Mouse (Mus musculus) large intestine, adult 2 months (tissue): Measurements from ENCODE around the gene Actr2. TPM values are rescaled to one million over a fixed set of nuclear protein-coding genes. Genes with fewer than 3 reads are reported as not detected.
"Not testable (repeated sequence)": the region's sequence is repeated elsewhere in the genome, so short reads cannot be mapped to it uniquely, and the experiment has no call there.

ENCODE experiments used
- DNase-seq: peaks from one replicate; pipeline ENCODE4 v3.0.0-alpha.2; 2012; ENCODE audit warnings: low read depth, low spot score
- WGBS: fragments of 180-500 bp; shearing (Covaris S2); methylation state at CpG from one replicate; pipeline ENCODE4 v1.1.7; 2018; 5-methylcytosine and 5-hydroxymethylcytosine counted together
- polyA plus RNA-seq: library from polyadenylated mRNA; depleted of rRNA; stranded (reverse); fragments of >200 nt; gene quantifications from 2 replicates; pipeline ENCODE4 v1.2.3, GENCODE M21; 2012

The Actr2 gene
- polyA plus RNA-seq, 1 experiment, result 32.5 TPM

- WGBS, result 88% methylated on average over 3 of the region's 3 CpGs
- no peak for DNase-seq
These were observed 53.0 kb downstream of the Actr2 start for GRCm38 (mm10) chr11:20059736-20060135.

DNA sequence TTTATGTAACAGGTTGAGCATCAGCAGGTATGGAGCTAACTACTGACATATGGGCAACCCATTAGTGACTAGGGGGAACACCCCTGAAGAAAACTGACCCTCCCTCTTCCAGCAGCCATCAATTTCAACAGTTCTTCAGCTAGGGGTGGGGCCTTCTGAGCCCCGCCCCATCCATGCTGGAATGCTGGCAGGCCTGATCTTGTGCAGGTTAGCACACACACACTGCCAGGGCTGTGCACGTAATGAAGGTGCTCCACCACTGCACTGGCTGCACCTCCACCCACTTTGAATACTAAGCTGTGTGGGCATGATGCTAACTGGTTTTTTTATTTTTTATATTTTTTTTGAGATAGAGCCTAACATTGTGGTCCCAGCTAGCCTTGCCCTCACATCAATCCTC lies 55.3 kb downstream of the Actr2 start:
- 82% methylated on average over 2 of the region's 2 CpGs for WGBS
- no peak for DNase-seq

DNA sequence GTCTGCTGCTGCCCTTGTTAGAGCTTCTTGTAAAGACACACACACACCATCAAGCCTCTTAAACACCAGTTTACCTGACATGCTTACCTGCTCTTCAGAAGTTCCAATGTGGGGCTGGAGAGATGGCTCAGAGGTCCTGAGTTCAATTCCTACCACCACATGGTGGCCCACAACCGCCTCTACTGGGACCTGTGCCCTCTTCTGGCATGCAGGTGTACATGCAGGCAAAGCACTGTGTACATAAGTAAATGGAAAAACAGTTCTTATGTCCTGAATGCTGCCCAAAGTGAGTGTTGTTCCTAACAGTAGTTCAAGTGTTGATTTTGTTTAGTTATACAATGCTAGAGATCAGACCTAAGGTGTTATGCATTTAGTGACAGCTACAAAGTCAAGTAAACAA lies 56.5 kb downstream of the Actr2 start:
- no peak for DNase-seq
- 90% methylated on average over 1 of the region's 1 CpGs for WGBS

- 71% methylated on average over 5 of the region's 5 CpGs for WGBS
- DNase-seq, result no peak
These were observed 58.1 kb downstream of the Actr2 start for GRCm38 (mm10) chr11:20054617-20055016.

DNA sequence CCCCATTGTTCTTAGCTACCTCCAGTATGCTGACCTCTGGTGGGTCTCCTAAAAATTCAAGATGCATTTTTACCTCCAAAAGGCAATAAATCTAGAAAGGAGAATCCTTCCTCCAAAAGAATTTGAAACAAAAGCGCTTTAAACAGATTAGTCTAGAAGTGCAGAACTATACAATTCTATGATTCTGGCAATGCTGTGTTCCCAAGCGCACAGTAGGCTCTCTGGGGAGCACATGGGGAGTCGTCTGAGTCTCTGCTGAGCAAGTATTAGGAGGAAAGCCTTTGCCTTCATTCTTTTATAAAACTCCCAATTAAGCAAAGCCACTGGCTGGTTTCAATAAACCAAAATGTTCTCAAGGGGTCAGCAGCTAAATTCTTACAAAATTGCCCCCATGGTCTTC lies 58.8 kb downstream of the Actr2 start:
- DNase-seq, result no peak
- 78% methylated on average over 3 of the region's 3 CpGs for WGBS

DNA sequence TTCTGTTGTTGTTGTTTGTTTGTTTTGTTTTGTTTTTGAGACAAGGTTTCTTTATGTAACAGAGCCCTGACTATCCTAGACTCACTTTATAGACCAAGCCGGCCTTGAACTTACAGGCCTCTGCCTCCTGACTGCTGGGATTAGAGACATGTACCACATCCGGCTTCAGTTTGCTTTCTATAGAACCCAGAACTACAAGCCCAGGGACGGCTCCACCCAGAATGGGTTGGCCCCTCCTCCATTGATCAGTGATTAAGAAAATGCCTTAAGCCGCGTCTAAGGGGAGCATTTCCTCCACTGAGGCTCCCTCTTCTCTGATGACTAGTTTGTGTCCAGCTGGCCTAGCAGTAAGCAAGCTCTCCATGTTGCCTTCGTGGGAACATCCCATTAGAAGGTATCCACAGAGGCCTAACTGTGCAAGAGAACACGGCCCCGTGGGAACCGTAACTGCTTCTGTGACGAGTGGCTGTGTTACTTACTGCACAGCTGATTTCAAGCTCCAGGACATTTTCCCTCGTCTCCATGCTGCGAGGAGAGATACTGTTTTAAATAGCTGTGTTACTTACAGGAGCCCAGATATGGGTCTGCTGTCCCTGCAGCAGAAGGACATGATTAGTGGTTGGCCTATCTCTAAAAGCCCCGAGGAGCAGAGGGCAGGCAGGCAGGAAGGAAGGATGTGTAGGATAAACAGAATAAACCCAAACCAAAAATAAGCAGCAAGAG lies 59.7 kb downstream of the Actr2 start:
- 69% methylated on average over 13 of the region's 13 CpGs for WGBS
- no peak for DNase-seq

GRCm38 (mm10) chr11:20045586-20045985 lies 67.1 kb downstream of the Actr2 start:
- no peak for DNase-seq
- whole genome bisulfite sequencing, result 87% methylated on average over 3 of the region's 3 CpGs

DNA sequence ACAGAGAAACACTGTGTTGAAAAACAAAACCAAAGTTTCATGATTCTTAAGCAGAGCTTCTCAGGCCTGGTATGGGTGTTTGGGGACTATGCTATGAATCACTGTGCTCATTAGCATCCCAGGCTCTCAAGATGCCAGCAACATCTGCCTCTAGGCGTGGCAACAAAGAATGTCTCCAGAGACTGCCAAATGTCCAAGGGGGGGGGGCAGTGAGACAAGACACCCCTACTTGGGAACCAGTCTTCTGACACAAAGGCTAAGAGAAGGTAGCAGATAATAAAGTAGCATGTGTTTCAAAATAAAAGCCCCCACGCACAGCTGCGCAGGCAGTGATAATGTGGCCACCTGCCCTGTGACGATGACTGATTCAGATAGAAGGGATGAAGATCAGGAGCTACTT lies 69.5 kb downstream of the Actr2 start:
- no peak for DNase-seq
- 85% methylated on average over 4 of the region's 4 CpGs for WGBS

DNA sequence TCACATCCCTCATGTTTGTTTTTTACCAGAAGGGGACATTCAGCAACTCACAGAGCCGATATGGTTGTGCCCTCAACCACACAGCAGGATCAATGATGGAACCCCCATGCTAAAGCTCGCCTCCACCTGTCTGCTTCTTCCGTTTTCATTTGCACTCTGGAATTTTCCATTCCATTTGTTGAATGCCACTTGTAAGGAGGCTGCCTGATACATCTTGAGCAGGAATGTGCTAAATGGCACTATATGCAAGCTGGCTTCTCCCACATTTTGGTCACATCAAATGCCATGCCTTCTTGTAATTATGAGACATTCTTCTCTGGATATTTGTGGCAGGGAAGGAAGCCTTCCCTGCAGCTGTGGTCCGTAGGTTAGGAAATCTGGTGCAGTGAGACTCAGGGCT lies 70.6 kb downstream of the Actr2 start:
- WGBS, result 78% methylated on average over 4 of the region's 4 CpGs
- DNase-seq, result no peak

DNA sequence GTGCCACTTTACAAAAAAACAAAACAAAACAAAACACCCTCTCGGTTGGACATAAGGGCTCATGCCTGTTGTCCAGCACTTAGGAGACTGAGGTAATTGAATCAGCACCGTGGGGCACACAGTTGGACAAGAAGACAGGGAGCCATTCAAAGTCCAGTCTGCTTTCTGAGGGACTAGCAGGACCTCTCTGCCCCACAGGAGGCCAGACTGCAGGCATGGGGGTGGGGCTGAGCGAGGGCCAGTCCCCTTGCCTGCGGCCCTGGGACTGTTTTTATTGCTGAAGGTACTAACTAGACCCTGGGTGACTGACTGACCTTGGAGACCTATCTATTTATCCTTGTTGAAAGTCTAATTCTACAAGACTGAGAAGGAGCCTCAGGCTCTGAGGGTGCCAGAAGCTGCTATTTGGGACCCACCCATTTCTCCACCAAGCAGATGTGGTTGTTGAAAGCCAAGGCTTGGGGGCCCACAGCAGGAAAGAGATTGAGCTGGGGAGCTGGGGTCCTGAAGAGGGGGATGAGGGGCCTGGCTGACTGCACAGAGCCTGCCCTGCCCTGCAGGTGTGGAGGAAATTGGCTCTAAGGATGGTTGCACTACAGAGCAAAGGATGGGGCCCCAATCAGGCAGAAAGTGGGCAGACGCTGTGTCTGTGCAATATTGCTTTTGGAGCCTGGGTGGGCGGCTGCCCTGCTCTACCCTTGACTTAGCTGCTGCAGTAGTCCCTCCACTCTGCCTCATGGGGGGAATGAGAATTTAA lies 71.4 kb downstream of the Actr2 start:
- WGBS, result 42% methylated on average over 6 of the region's 6 CpGs
- DNase-seq, result no peak

DNA sequence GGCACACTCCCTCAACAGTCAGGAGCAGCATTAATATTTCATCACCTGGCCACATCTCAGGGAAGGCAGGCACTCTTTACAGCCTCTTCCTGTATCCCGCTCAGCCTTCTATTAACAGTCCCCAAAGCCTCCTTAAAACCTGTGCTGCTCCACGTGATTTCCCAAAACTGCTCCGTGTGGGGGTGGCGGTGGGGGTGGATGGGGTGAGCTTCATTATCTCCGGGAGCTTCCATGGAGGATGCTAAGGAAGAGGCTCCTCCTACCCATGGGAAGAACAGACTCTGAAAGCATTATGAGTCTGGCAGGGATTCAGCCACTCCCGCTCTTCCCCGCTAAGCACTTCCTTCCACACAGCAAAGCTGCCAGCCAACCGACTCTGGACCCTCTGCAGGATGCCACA lies 74.0 kb downstream of the Actr2 start:
- 29% methylated on average over 8 of the region's 8 CpGs for WGBS

GRCm38 (mm10) chr11:20037739-20038138 lies 75.0 kb downstream of the Actr2 start:
- 84% methylated on average over 4 of the region's 4 CpGs for WGBS
- no peak for DNase-seq

More for the DNA sequence above, 74.0 kb downstream of the Actr2 start:
- DNase-seq, result no peak

GRCm38 (mm10) chr11:20035972-20036371 lies 76.7 kb downstream of the Actr2 start:
- WGBS, result 89% methylated on average over 7 of the region's 7 CpGs
- DNase-seq, result no peak

DNA sequence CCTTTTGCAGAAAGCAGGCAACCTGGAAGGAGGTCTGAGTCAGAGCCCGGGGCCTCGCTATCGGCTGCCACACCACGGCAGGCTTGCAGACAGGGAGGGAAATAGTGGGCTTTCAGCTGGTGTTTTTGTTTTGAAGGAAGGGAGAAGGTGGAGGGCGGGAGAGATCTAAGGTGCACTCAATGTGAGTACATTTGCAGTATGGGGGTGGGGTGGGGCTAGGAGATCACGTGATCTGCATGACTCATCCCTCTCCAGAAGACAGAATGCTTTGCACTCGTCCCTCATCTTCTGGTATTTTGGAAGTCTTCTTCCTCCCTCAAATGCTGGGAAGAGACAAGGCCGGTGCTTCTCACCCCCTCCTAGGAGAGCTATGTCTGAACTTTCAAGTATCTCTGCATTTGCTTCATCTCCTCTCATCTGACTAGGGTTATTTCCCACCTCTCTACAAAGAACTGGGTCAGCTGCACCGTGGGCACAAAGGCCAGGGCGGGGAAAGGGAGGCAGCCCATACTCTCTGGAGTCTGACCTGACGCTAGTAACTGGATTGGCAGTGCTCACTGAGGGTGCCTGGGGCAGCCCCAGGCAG lies 77.3 kb downstream of the Actr2 start:
- DNase-seq, result no peak

DNA sequence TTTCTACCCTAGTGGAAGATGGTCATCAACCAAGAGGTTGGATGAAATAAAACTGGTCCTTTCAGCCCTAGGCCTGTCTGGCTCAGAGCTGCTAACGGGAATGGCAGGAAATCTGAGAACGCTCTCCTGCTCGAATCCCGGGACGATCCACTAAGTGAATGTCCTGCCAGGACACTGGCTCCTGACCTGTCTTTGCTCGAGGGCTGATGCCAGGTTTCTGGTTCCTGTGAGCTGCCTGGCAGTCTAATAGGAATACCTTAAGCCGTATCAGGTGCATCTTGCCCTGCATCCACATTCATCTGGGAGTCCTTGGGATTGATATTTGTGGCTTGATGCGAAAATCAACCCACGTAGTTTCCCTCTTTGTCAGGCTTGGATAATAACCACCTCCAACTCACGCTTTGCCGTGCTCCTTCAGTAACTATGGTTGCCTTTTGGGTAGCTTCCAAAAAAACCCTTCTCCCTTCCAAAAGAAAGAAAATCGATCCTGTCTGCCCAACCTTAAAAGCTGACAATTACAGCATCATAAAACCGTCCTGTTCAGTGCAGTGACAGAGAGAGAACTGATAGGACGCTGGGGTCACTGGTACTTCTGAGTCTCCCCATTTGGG lies 78.3 kb downstream of the Actr2 start:
- WGBS, result 61% methylated on average over 14 of the region's 14 CpGs

More for the DNA sequence above, 77.3 kb downstream of the Actr2 start:
- WGBS, result 23% methylated on average over 11 of the region's 11 CpGs

GRCm38 (mm10) chr11:20033541-20034160 lies 79.1 kb downstream of the Actr2 start:
- DNase-seq, result no peak
- WGBS, result 78% methylated on average over 6 of the region's 6 CpGs

More for the DNA sequence above, 78.3 kb downstream of the Actr2 start:
- DNase-seq, result no peak

- 46% methylated on average over 8 of the region's 8 CpGs for whole genome bisulfite sequencing
- peak; percentile 35 for DNase-seq
These were observed 81.2 kb downstream of the Actr2 start for GRCm38 (mm10) chr11:20031536-20031935.

DNA sequence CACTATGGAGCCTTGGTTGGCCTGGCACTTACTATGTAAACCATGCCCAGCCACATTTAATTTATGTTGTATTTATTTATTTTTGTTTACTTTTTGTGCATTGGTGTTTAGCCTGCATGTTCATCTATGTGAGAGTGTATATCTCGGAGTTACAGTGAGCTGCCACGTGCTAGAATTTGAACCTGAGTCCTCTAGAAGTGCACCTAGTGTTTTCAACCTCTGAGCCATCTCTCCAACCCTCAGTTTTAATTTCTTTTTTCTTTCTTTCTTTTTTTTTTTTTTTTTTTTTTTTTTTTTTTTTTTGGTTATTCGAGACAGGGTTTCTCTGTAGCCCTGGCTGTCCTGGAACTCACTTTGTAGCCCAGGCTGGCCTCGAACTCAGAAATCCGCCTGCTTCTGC lies 81.7 kb downstream of the Actr2 start:
- DNase-seq, result not testable (repeated sequence)
- WGBS, result 94% methylated on average over 5 of the region's 5 CpGs

- WGBS, result 95% methylated on average over 4 of the region's 4 CpGs
- DNase-seq, result no peak
These were observed 83.7 kb downstream of the Actr2 start for GRCm38 (mm10) chr11:20029014-20029413.

- 84% methylated on average over 6 of the region's 6 CpGs for WGBS
- no peak for DNase-seq
These were observed 84.3 kb downstream of the Actr2 start for GRCm38 (mm10) chr11:20028396-20028795.
